Mouse (Mus musculus) spleen, postnatal 14 days (tissue): Measurements from ENCODE around the gene Timm17a.

Experiments
- DNase-seq, 2 experiments: peaks; one replicate each; pipeline ENCODE4 v3.0.0; 2021 to 2022; ENCODE audit warnings: low spot score in 2 of 2

The Timm17a gene

DNA sequence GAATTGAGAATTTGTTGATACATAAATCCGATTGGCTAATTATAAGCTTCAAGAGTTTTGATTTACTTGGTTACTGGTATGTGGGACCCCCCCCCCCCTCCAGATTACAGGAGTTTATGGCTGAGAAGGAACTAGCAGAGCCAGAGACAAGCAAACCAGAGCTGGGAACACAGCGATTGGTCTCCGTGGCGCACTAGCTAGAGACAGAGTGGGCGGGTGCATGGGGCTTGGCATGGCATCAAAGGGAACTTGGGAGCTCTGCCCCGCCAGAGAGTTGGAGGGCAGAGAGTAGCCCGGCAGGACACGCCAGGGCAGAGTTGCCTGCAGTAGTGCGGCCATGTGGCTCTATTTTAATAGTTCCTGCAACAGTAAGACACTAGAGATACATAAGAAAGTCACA, 32.9 kb downstream of the Timm17a start:
- no peak for DNase-seq

- no peak for DNase-seq
Measured at GRCm38 (mm10) chr1:135271371-135271770, 42.2 kb downstream of the Timm17a start.

DNA sequence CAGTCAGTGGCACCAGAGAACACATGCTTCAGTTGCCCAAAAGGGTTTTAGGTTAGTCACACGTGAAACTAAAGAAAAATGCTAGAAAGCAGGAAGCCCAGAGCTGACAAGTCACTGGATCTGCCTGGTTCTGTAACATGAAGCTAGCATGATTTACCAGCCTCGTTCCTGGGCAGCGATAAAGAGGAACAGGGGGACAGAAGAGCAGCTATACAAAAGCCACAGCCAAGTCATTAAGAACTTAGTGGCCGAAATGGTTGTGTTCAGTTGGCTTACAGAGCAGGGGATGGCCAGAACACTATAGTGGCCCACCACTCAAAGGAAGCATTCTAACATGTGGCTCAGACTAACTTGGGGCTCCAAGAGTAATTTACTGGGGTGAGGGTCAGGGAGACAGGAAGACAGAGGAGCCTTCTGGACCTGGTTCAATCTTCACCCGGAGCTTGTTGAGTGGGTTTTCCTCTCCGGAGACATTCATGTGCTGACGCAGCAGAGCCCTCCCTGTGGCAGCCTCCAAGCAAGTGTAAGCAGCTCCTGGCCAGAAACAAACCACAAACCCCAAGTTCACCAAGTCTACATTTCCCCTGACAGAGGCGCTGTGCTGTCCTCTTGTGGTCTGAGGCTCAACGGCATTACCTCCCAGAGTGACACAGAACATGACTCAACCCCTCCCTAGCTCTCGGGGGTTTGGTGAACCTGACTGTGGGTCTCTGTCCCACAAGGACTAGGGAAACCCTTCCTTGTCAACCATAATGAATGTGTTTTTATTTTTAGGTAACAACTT, 45.7 kb downstream of the Timm17a start:
- no peak for DNase-seq

GRCm38 (mm10) chr1:135265834-135266233, 47.7 kb downstream of the Timm17a start:
- no peak for DNase-seq

DNA sequence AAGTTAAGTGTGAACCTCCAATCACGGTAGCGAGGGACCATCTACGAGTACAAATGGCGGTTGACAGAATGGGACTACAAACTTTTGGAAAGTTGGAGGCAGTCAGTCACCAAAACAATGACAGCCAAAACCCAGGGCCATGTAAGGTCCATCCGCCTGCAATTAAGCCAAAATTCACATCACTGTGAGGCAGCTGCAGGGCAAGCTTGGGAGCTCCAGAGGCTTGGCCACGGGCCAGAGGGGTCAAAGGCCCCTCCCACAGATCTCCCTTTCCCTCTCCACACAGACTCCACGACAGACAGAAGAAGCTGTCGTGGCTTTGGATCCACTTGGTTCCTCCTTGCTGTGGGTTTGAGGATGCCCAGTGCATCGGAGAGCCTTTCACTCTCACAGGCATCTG, 50.3 kb downstream of the Timm17a start:
- no peak for DNase-seq

- no peak for DNase-seq
Measured at GRCm38 (mm10) chr1:135262329-135262728, 51.2 kb downstream of the Timm17a start.

DNA sequence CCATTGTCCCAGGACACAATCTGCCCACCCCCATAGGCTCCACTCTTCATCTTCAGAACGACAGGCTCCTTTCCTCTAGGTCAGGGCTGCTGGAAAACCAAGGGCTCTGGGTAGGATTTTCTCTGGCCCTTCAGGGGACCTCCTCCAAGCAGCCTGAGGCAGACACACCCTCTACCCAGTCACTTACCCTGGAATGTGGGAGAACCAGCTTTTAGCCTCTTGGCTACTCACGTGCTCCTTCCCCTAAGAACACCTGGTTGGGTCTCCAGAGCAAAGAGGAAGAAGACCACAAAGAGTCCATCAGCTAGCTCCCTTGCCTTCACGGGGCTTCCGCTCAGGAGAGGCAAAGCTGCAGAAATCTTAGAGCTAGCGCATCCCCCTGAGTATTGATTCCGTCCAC, 52.6 kb downstream of the Timm17a start:
- no peak for DNase-seq

DNA sequence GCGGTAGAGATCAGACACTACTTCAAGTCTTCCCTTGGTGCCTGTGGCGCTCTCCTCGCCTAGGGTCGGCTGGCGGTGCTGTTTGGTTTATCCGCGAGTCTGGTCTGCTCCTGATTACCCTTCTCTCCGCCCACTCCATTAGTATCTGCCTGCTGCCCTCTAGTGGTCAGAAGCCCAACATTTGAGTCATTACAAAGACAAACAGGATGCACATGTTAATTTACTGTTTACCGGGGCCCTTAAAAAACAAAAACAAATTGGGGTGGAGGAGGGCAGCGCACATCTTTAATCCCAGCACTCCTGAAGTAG, 54.5 kb downstream of the Timm17a start:
- DNase-seq = peak; percentile 31 to 66

DNA sequence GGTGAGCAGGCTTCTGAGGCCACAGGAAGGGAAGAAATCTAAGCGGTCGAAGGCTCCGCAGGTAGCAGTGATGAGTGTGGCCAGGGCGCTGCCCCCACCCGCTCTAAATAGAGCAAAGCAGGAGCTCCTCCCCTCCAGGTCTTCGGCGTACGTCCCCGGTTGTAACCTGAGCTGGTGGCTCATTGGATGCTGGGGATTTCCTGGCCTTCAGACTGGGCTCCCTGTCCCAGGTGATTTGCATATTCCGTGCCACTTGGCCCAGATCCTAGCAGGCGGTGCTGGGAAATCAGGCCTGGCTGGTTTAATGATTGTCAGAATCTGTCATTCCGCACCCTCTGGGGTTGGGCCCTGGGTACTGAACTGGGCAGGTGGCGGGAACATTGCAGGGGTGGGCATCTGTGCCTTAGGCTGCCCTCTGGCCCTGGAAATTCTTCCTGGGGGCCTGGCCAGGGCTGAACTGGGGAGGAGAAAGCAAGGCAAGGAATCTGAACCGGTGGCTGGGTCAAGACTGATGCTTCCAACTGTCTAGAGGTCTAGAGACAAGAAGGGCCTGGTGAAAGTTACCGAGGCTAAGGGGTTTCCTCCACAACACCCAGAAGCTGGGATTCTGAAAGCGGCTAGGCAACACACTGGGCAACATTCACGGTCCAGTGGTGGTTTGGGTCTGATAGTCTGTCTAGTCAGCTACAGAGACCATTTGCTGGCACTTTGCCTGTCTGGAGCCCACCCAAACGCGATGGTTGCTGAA, 55.0 kb downstream of the Timm17a start, which contains the start of gene Elf3:
Elf3 (minus strand) TSS at position 189 of the 748 bp plus-strand sequence.
- no peak for DNase-seq

DNA sequence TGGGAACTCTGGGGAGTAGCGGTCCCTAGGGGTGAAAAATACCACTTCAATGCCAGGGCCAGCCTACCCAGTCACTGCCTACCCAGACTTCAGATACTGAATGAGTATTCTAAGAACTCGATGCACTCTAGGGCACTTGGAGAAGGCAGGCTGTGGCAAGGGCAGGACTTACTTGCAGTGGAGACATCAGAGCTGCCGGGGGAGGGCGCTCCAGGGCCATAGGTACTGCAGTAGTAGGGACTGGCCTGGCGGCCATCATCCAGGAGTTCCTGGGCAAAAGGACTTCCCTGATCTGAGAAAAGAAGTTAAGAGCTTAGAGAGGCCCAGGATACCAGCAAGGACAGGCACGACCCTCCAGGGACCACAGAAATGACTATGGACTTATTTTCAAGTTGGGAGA, 57.3 kb downstream of the Timm17a start:
- no peak for DNase-seq

- no peak for DNase-seq
Measured at GRCm38 (mm10) chr1:135252854-135253253, 60.7 kb downstream of the Timm17a start.

GRCm38 (mm10) chr1:135251405-135251804, 62.2 kb downstream of the Timm17a start:
- DNase-seq = no peak

DNA sequence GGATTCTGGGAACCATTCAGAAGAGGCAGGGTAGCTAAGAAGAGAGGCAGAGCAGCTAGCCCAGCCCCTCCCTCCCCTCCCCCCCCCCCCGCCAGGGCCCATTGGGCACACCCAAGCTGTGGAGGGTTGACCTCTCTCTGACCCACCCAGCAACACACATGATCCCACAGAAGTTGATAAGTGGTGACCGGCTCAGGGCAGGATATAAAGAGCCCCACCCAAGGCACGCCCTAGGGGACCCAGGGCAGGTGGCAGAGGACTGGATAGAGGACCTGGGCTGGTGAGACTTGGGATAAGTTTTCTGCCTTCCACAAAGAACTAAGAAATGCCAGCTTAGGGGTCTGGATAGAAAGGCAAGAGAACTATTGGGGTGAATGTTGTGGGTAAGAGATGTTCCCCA, 62.9 kb downstream of the Timm17a start:
- DNase-seq = no peak

DNA sequence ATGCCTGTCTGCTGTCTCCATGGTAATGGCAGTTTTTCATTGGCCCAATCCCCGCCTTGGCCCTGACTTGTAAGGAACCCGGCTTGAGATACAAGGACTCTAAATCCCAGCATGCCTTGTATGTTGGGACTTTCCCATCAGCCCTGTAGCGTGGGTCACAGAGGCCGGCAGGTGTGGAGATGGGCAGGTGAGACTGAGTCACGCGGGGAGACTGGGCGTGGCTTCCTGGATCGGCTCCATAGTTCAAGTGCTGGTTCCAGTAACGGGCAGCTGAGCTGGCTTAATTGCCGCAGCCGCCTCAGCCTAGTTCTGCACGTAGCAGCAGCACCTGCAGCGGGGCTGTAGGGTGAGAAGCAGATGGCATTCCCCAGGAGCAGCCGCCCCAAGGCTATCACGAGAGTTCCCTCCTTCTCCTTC, 65.1 kb downstream of the Timm17a start:
- DNase-seq = no peak
